Mouse (Mus musculus): Measurements from ENCODE around the gene Rnf32. TPM values are rescaled to one million over a fixed set of nuclear protein-coding genes. Genes with fewer than 3 reads are reported as not detected.

Rnf32 gene
- total RNA-seq (2023), result not detected in 2 replicates

GRCm38 (mm10) chr5:29195570-29196263, at the start of gene Rnf32:
Gene Rnf32 (plus strand): TSS chr5:29195992.

Other genes with a start within 250 kb of the Rnf32 start
- gene Lmbr1, start 182.4 kb downstream of the Rnf32 start, total RNA-seq (2023), result 0.34 and 0.41 TPM in 2 replicates
- gene Nom1, start 238.7 kb downstream of the Rnf32 start, total RNA-seq (2023), result 7.5 and 8.4 TPM in 2 replicates

Measured in neutrophil, adult 65 days (primary cell).